Comparison of ENCODE assay signal across 8 mouse cellular contexts in genomic region chr2:150904936-150905450, GRCm38 (mm10). TPM values are rescaled to one million over a fixed set of nuclear protein-coding genes. Genes with fewer than 3 reads are reported as not detected.
DNase-seq lines count a peak whose midpoint lies in the region; ATAC-seq and TF ChIP-seq lines count a peak whose summit lies in the region.

Gene Gins1, plus strand, starts transcription at chr2:150905400.

- H3K27me3 ChIP-seq in kidney, embryonic 16.5 days (ENCODE audit: insufficient read depth, low read length): no peaks in the 10 kb centered on the region
- no peaks in the 10 kb centered on the region; the same call in 1 of the 2 replicates for H3K27me3 ChIP-seq in hindbrain, postnatal 0 days (ENCODE audit: insufficient read depth, low read length)
- no peaks in the 10 kb centered on the region for H3K27me3 ChIP-seq in midbrain, embryonic 16.5 days (ENCODE audit: control insufficient read depth, insufficient read depth, low read depth, low read length)

- 42% methylated on average over 9 of the region's 9 CpGs for WGBS in kidney, embryonic 16.5 days
- WGBS in hindbrain, postnatal 0 days: 39% methylated on average over 9 of the region's 9 CpGs
- 44% methylated on average over 9 of the region's 9 CpGs for WGBS in midbrain, embryonic 16.5 days

- H3K9ac ChIP-seq in kidney, embryonic 16.5 days (replicated peaks; ENCODE audit: low read length): peak within 1 kb of the TSS; percentile 90
- peak within 1 kb of the TSS; percentile 80 for H3K9ac ChIP-seq in hindbrain, postnatal 0 days (replicated peaks; ENCODE audit: low read length)
- H3K9ac ChIP-seq in midbrain, embryonic 16.5 days (ENCODE audit: low read depth, low read length): peak within 1 kb of the TSS; percentile 96

- peak within 1 kb of the TSS; percentile 93 for H3K27ac ChIP-seq in kidney, embryonic 16.5 days (ENCODE audit: low read length)
- H3K27ac ChIP-seq in cortical plate, adult 2 months (ENCODE audit: insufficient read depth, low read length): peak within 1 kb of the TSS; percentile 85
- peak within 1 kb of the TSS; percentile 92 for H3K27ac ChIP-seq in hindbrain, postnatal 0 days
- peak within 1 kb of the TSS; percentile 92 for H3K27ac ChIP-seq in midbrain, embryonic 16.5 days (ENCODE audit: low read length)

- DNase-seq in kidney, adult 8-10 months: no peak
- no peak for DNase-seq in hindbrain, postnatal 0 days (ENCODE audit: low spot score)
- DNase-seq in T-cell, adult 2 months (ENCODE audit: low spot score): no peak
- DNase-seq in Muller cell, postnatal 12 days (ENCODE audit: inconsistent ontology term): no peak
- DNase-seq in frontal cortex, postnatal 10 days (ENCODE audit: low spot score in 2 of 2): no peak

- peaks cover 19% of the 10 kb centered on the region for H3K4me1 ChIP-seq in kidney, embryonic 16.5 days (ENCODE audit: insufficient read depth, low read length)
- peaks cover 8% of the 10 kb centered on the region; the same call in 1 of the 2 replicates for H3K4me1 ChIP-seq in cortical plate, adult 2 months (ENCODE audit: control insufficient read depth, insufficient read depth, low read length)
- H3K4me1 ChIP-seq in hindbrain, postnatal 0 days (ENCODE audit: insufficient read depth, low read length): peaks cover 9% of the 10 kb centered on the region
- peaks cover 25% of the 10 kb centered on the region for H3K4me1 ChIP-seq in midbrain, embryonic 16.5 days (ENCODE audit: control insufficient read depth, insufficient read depth, low read length)

- TF ChIP-seq CTCF in cortical plate, adult 2 months (IDR thresholded peaks at IDR 0.05; ENCODE audit: extremely low read depth, insufficient read depth, low read length): no peak
- peak; percentile 31 for TF ChIP-seq CTCF in hindbrain, postnatal 0 days (IDR thresholded peaks at IDR 0.05; ENCODE audit: low read depth)

- TF ChIP-seq POLR2A in cortical plate, adult 2 months (IDR thresholded peaks at IDR 0.05; ENCODE audit: extremely low read depth, insufficient read depth, low read length): no peak

- peak within 1 kb of the TSS; percentile 94 for H3K4me3 ChIP-seq in kidney, embryonic 16.5 days (ENCODE audit: low read length)
- H3K4me3 ChIP-seq in cortical plate, adult 2 months (ENCODE audit: insufficient read depth, low read length): peak within 1 kb of the TSS; percentile 72
- H3K4me3 ChIP-seq in hindbrain, postnatal 0 days (ENCODE audit: low read length): peak within 1 kb of the TSS; percentile 64
- H3K4me3 ChIP-seq in midbrain, embryonic 16.5 days (ENCODE audit: low read depth, low read length): peak within 1 kb of the TSS; percentile 96

- peak within 1 kb of the TSS; percentile 73 for H3K4me2 ChIP-seq in kidney, embryonic 16.5 days (replicated peaks; ENCODE audit: low read depth, low read length)
- H3K4me2 ChIP-seq in hindbrain, postnatal 0 days (ENCODE audit: low read depth, low read length): peak within 1 kb of the TSS; percentile 87
- H3K4me2 ChIP-seq in midbrain, embryonic 16.5 days (ENCODE audit: low read length): peak within 1 kb of the TSS; percentile 92

- H3K36me3 ChIP-seq in kidney, embryonic 16.5 days (ENCODE audit: insufficient read depth, low read length): no peaks in the 10 kb centered on the region
- no peaks in the 10 kb centered on the region for H3K36me3 ChIP-seq in hindbrain, postnatal 0 days (ENCODE audit: insufficient read depth, low read length)
- 0 out of 2 replicates have a peak, but pooled peaks cover 2% of the 10 kb centered on the region for H3K36me3 ChIP-seq in midbrain, embryonic 16.5 days (ENCODE audit: control insufficient read depth, insufficient read depth, low read length)

- no peak for ATAC-seq in kidney, embryonic 16.5 days (ENCODE audit: low FRiP score, low TSS enrichment)
- ATAC-seq in hindbrain, postnatal 0 days: no peak
- ATAC-seq in midbrain, embryonic 16.5 days: no peak; the same call in 1 of the 2 replicates

- H3K9me3 ChIP-seq in kidney, embryonic 16.5 days (ENCODE audit: low read length): no peaks in the 10 kb centered on the region
- no peaks in the 10 kb centered on the region for H3K9me3 ChIP-seq in hindbrain, postnatal 0 days (ENCODE audit: low read length)
- H3K9me3 ChIP-seq in midbrain, embryonic 16.5 days (replicated peaks; ENCODE audit: control insufficient read depth, low read length, poor library complexity, severe bottlenecking): no peaks in the 10 kb centered on the region

RNA-seq across cellular contexts. Expression of gene Gins1, which starts in this region (rescaled TPM):
- 41.6 and 43.3 TPM in 2 replicates for polyA plus RNA-seq in kidney, embryonic 16.5 days (2015; fragmentation: Nextera tagmentation; extraction: Ambion mirVana)
- polyA plus RNA-seq in cortical plate, adult 2 months (2012; rRNA removed): 1.6 and 1.9 TPM in 2 replicates
- 5.4 and 8.6 TPM in 2 replicates for total RNA-seq in hindbrain, postnatal 0 days (2014; rRNA removed)
- 12.7 and 14.9 TPM in 2 replicates for polyA plus RNA-seq in hindbrain, postnatal 0 days (2015; fragmentation: Nextera tagmentation; extraction: Ambion mirVana)
- 9.9 and 11.2 TPM in 2 replicates for polyA plus RNA-seq in midbrain, embryonic 16.5 days (2015; fragmentation: Nextera tagmentation; extraction: Ambion mirVana)
